Mouse (Mus musculus): ENCODE measurements around the gene Slc35b4. TPM values are rescaled to one million over a fixed set of nuclear protein-coding genes. Genes with fewer than 3 reads are reported as not detected.

The Slc35b4 gene
- polyA plus RNA-seq, 1 experiment: 1.5 TPM

- TF ChIP-seq GATA1 (IDR thresholded peaks at IDR 0.05; ENCODE audit: low read length): no peak
These were observed 21.6 kb downstream of the Slc35b4 start for GRCm38 (mm10) chr6:34155137-34155804.

- TF ChIP-seq GATA1 (IDR thresholded peaks at IDR 0.05; ENCODE audit: low read length): no peak
These were observed 22.7 kb downstream of the Slc35b4 start for GRCm38 (mm10) chr6:34154202-34154601.

- TF ChIP-seq GATA1 (IDR thresholded peaks at IDR 0.05; ENCODE audit: low read length): no peak
These were observed 23.6 kb downstream of the Slc35b4 start for GRCm38 (mm10) chr6:34153069-34154052.

- no peak for TF ChIP-seq GATA1 (IDR thresholded peaks at IDR 0.05; ENCODE audit: low read length)
These were observed 27.1 kb downstream of the Slc35b4 start for GRCm38 (mm10) chr6:34149821-34150220.

- TF ChIP-seq GATA1 (IDR thresholded peaks at IDR 0.05; ENCODE audit: low read length): no peak
These were observed 27.8 kb downstream of the Slc35b4 start for GRCm38 (mm10) chr6:34149066-34149465.

GRCm38 (mm10) chr6:34148639-34149038 is 28.3 kb downstream of the Slc35b4 start:
- no peak for TF ChIP-seq GATA1 (IDR thresholded peaks at IDR 0.05; ENCODE audit: low read length)

GRCm38 (mm10) chr6:34148021-34148420 is 28.9 kb downstream of the Slc35b4 start:
- no peak for TF ChIP-seq GATA1 (IDR thresholded peaks at IDR 0.05; ENCODE audit: low read length)

- no peak for TF ChIP-seq GATA1 (IDR thresholded peaks at IDR 0.05; ENCODE audit: low read length)
These were observed 30.9 kb downstream of the Slc35b4 start for GRCm38 (mm10) chr6:34146042-34146441.

GRCm38 (mm10) chr6:34142931-34143330 is 34.0 kb downstream of the Slc35b4 start:
- TF ChIP-seq GATA1 (IDR thresholded peaks at IDR 0.05; ENCODE audit: low read length): no peak

GRCm38 (mm10) chr6:34138366-34138765 is 38.5 kb downstream of the Slc35b4 start:
- TF ChIP-seq GATA1 (IDR thresholded peaks at IDR 0.05; ENCODE audit: low read length): no peak

- TF ChIP-seq GATA1 (IDR thresholded peaks at IDR 0.05; ENCODE audit: low read length): no peak
These were observed 44.5 kb downstream of the Slc35b4 start for GRCm38 (mm10) chr6:34132391-34132790.

GRCm38 (mm10) chr6:34129261-34129660 is 47.6 kb downstream of the Slc35b4 start:
- no peak for TF ChIP-seq GATA1 (IDR thresholded peaks at IDR 0.05; ENCODE audit: low read length)

GRCm38 (mm10) chr6:34124401-34124800 is 52.5 kb downstream of the Slc35b4 start:
- no peak for TF ChIP-seq GATA1 (IDR thresholded peaks at IDR 0.05; ENCODE audit: low read length)

- no peak for TF ChIP-seq GATA1 (IDR thresholded peaks at IDR 0.05; ENCODE audit: low read length)
These were observed 60.0 kb downstream of the Slc35b4 start for GRCm38 (mm10) chr6:34116838-34117478.

GRCm38 (mm10) chr6:34111406-34111805 is 65.5 kb downstream of the Slc35b4 start:
- TF ChIP-seq GATA1 (IDR thresholded peaks at IDR 0.05; ENCODE audit: low read length): no peak

GRCm38 (mm10) chr6:34110571-34110970 is 66.3 kb downstream of the Slc35b4 start:
- TF ChIP-seq GATA1 (IDR thresholded peaks at IDR 0.05; ENCODE audit: low read length): no peak

Other genes with a start within 250 kb of the Slc35b4 start
- 0.03 TPM in 2 replicates for gene Lrguk, start 147.7 kb downstream of the Slc35b4 start, polyA plus RNA-seq (2012)
- gene Akr1b3, start 140.4 kb upstream of the Slc35b4 start, polyA plus RNA-seq (2012): 33.4 and 34.6 TPM in 2 replicates
- 0.08 TPM in 1 of 2 replicates, not detected in the other for gene Akr1b8, start 177.0 kb upstream of the Slc35b4 start, polyA plus RNA-seq (2012)
- gene Akr1b10, start 207.1 kb upstream of the Slc35b4 start, polyA plus RNA-seq (2012): 2.4 and 2.9 TPM in 2 replicates
- gene Akr1b7, start 235.2 kb upstream of the Slc35b4 start, polyA plus RNA-seq (2012): not detected in 2 replicates

Measured in G1E-ER4 (cell line).